Mouse (Mus musculus) gastrocnemius, postnatal 4 days (tissue): ENCODE measurements at regions not wholly inside any gene's neighbourhood (a gene's known extent, or its start where the extent isn't known, plus 50 kb on each side); places are given as distances from the start of the nearest gene placed in this dataset.
A peak's percentile ranks its signal among the peaks of the same experiment; 100 is the strongest.
"Not testable (repeated sequence)": the region's sequence is repeated elsewhere in the genome, so short reads cannot be mapped to it uniquely, and the experiment has no call there.

Experiments
- DNase-seq, 2 experiments: peaks; one replicate each; pipeline ENCODE4 v3.0.0; 2021 to 2022; ENCODE audit warnings: low spot score in 2 of 2, mixed read lengths in 2 of 2

DNA sequence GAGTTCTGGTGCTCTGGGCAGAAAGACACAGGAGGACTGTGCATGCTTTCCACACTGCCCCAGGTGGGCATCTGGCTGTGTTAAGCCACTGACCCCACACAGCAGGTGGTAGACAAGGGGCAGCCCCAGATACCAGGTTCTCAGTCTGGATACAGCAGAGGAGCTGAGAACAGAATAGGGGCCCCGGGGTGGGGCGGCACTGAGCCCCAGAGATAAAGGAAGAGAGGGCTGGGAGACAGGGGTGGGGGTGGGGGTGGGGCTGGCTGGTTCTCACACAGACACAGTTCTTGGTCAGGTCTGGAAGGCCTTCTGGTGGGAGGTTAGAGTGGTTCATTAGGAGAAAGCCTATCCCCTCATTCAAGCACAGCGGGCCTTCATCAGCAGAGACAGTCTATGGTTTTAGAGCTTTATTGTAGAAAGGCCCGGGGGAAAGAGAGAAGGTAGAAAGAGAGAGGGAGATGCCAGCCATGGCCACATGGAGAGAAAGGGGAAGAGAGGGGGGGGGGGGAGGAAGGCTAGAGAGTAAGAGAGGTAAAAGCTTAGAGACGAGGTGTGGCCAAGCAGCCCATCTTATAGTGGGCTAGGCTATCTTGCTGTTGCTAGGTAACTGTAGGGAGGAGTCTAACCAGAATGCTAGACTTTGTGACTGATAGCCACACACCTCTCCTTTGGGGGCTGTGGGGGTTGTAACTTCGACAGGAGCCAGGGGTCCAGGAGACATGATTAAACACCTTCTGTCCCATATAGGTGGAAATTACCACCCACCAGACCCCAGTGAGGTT, 1403.1 kb downstream of the Zfp704 start:
- no peak for DNase-seq

DNA sequence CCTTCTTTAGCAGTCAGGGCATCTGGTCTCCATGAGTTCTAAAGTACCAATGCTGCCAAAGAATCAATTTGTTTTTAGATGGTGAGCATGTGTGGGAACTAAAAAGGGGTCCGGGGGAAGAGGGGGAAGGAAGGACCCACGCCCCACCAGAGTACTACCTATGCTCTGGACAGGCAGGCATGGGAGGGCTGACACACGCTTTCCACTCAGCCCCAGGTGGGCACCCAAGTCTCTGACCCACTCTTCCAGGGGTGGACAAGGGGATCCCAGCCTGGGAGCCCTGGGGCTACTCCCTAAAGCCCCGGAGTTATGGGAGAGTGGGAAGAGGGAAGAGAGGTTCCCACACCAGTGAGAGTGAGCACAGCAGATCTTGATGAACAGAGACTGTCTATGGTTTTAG, 1446.9 kb downstream of the Zfp704 start:
- no peak for DNase-seq

DNA sequence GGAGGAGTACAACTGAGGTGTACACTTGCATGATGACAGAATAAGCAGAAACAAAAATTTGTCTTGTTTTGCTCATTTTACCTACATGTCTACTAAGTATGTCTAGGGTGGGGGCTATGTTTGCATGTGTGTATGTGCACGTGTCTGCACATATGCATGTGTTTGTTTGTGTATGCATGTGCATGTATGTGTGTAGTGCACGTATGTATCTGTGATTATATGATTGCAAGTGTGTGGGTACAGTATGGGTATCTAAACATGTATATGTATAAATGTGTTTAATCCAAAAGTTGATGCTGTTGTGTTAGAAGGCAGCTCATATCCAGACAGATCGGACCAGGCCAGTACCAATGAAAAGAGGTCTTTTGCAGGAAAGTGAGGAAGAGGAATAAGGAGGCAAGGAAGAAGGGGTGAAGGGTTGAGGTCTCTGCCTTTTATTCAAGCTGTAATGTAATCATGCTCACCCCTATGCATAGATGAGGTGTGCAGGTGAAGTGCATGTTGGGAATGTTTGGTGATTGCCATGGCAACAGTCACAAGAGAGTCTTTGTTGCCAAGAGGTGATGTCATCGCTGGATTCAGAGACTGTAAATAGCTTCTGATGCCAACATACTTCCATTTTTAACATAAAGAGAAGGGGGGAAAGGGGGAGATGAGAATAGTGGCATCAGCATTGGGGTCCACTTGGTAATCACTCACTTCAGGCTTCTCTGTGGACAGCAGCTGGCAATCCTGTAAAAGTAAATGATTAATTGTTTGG, 1447.7 kb downstream of the Zfp704 start:
- no peak for DNase-seq

DNA sequence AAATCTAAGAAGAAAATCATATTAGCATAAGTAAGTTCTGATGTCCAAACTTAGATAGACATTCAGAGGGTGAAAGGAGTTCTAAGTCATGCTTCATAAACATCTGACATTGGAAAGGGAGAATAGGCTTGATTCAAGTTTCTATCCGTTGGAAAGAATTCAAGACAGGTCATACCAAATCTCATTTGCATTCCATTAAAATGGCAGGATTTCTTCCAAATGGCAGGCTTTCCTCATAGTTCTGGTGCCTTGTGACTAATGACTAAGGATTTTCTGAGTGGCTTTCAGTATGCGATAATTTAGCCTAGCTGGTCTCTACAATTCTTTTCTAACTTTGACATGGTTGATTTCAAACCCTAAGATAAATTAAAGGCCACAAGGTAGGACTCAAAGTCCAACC, 1466.9 kb downstream of the Zfp704 start:
- no peak for DNase-seq

DNA sequence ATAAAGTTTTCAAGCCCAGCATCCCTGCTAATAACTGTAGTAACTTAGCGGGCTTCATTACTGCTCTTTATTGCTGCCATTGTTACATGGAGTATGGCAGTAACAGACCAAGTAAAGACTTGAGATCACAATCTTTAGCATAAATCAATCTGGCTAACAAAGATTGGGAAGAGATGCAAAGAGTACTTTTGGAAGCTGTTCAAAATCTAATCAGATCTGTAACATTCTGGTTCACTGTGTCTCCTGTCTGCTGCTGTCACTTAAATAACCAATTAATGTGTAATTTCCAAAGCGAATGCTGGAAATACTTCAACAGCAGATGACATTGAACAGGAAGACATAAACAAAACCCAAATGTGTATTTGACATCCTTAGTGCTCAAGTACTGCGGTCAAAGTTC, 1467.7 kb downstream of the Zfp704 start:
- no peak for DNase-seq

DNA sequence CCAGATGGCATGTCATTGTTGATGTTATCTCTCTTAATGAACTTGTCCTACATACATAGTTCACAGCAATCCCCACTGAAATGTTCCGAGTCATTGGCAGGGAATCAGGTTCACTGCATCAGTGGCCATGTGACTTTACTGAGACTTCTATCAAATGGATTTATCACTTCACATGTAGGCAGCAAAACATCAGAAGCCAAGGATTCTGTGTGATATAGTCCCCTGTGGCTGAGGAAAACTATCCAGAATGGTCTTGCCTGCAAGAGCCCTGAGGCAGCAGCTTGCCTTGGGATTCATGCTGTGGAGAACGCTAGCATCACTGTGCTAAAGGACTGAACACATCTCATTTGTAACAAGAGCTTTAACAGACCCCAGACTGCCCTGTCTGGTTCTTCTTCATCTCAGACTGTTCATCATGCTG, 1468.2 kb downstream of the Zfp704 start:
- no peak for DNase-seq

DNA sequence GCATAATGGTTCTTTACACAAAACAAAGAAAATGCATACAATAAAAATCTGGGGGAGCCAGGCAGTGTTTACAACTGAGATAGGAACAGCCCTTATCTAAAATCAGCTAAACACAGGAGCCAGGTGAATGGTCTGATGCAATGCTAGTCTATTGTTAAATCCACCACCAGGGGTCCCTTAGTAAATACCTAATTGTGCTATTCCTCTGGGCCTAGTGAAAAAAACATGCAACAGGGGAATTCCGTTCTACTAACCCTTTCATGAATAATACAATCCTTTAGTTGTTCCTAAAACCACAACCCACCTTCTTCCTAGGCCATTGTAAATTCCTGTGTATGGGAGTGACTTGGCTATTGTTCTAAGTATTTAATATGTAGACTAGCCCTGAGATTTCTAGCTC, 1486.2 kb downstream of the Zfp704 start:
- not testable (repeated sequence) for DNase-seq

DNA sequence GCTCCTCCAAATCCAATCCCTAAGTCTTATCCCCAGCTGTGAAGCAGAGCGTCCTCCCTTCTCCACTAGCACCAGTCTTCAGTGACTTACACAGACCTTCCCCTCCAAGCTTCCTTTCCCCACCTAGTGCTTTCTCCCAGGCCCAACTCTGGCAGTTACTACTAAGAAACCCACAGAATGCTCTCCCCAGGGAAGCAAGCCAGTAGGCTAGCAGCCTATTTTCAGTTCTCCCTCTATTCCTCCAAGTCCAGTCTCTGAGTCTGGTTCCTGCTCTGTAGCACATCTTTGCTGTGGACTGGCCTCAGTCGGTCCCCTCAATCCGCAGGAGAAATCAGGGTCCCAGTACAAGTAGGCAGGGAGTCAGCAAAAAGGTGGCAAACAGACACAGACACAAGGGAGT, 1486.7 kb downstream of the Zfp704 start:
- no peak for DNase-seq

DNA sequence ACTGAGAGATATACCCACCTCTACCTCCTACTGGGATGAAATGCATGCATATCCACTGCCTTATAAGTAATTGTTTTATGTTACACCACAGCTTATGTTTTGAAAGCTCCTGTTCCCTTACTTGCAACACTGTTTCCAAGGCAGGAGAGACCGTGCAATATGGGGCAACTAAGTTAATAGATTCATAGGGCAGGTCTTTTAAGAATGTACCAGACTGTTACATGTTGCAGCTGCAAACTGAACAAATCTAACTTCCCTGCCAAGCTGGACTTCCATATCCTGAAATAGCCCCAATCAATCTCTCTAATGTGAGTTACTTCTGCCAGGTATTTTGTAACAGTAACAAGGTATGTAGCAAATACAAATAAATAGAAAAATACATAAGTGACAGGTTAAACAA, 1478.0 kb upstream of the 1700008P02Rik start:
- DNase-seq = no peak

DNA sequence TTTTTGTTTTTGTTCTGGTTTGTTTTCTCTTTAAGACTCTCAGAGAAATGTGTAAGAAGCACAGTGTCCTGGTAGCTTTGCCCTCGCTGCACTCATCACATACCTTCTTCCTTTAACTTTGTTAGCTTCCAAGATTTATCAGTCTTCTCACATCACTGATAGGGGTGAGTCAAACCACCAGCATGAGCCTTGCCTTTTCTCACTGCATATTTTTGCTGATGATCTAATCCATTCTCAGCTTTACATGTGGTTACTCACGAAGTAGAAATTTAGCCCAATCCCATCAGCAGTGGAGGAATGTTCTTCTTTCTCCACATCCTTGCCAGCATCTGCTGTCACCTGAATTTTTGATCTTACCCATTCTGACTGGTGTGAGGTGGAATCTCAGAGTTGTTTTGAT, 1464.5 kb upstream of the 1700008P02Rik start:
- no peak for DNase-seq

DNA sequence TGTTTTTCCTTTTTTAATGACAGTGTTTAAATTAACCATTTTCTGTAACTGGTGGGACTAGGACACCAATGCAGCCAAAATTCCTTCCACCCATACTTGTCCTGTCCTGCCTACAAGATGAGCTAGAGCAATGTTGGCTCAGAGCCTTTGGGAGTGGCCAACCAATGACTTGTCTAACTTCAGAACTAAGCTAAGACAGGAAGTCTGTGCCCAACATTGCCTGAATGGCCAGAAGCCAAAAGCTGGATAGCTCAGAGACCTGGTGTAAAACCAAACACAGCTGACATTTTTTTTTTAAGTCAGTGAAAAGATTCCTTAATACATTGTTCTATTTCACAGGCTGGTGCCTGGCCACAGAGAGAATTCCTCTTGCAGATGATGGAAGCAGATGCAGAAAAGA, 1433.5 kb upstream of the 1700008P02Rik start:
- no peak for DNase-seq

DNA sequence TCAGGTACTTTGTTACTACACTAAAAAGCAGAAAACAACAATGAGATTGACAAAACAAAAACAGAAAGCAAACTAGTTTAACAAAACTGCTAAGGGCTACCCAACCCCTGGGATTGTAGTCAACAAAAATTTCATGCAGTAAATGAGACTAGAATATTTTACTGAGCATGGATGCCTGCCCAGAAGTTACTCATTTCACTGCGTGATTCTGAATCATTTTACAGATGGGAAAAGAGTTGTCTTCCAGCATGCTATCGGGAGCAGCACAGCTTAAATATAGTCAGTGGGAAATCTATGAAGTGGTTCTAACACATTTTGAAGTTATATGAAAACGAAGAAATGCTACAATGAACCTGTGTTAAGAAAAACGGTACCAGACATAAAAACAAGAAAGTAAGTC, 1430.9 kb upstream of the 1700008P02Rik start:
- DNase-seq = peak in 1 of 2 experiments; percentile 10

DNA sequence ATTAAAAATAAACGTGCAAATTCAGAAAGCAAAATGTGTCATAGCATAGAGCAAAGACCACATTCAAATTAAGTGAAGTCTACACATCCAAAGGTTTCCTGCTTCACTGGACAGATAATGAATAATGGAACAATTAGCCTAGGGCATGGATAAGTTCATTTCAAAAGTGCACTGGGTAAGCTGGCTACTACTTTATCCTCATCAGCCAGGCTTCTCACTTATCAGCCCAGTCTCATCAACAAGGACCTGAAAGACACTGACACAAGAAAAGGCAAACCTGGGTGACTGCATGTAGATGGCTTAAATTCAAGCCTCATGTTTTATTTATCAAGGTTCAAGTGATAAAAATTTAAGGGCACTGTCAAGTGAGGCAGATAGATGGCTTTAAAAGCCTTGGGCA, 1429.5 kb upstream of the 1700008P02Rik start:
- no peak for DNase-seq

DNA sequence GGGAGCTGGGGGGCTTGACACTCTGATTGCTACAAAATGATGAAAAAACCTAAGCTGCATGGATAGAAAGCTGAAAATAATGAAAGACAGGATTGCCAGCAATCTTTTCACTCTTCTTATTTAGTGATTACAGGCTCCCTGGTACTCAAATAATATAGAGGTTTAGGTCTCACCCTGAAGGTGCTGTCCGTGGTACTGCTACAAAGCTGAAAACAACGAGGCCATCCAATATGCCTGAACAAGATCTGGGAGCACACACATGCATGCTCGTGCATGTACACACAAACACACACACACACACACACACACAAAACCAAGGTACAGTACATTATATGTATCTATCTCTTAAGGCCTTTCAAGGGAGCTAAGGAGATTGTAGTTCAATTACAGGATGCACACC, 1426.1 kb upstream of the 1700008P02Rik start:
- DNase-seq = no peak

DNA sequence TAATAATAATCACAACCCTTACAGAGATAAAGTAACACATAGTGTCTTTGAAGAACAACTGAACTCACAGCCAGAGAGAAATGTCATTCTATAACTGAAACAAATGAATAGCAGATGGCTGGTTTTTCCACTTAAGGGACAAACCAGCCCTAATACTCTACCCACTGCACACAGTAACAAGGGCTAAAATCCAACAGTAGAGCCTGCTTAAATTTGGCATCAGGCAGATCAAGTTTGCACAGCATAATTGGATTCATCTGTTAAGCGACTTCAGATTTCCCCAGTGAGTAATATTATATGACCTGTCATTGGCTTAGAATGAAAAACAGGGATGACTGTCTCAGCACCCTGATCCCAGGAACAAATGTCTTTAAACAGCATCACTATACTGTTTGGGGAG, 1416.5 kb upstream of the 1700008P02Rik start:
- DNase-seq = no peak

DNA sequence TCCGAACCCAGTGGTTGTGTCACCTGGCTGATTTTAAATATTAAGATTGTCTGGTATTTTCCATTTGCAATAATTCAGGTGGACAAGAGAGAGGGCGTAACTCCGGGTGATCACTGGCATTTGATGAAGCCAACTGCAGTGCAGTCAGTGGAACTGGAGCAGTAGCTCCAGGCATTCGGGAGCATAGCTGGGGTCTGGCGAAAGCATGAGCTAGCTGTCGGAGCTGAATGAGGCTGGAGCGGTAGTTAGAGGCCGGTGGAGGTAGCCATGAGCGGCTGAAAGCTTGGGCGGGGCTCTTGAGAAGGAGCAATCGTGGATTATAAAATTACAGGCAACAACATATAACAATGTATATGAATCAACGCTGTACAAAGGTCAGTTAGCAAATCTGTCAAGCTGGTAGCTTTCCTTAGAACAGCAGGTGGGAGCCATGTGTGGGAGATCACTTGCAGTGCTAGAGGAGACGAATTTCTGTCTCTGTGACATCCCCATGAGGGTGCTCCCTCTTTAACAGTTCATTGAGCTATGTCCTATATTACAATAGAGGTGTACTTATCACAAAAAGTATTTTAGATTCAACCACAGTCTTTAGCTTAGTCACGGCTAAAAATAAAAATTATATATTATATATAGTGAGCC, 1415.0 kb upstream of the 1700008P02Rik start:
- no peak for DNase-seq

DNA sequence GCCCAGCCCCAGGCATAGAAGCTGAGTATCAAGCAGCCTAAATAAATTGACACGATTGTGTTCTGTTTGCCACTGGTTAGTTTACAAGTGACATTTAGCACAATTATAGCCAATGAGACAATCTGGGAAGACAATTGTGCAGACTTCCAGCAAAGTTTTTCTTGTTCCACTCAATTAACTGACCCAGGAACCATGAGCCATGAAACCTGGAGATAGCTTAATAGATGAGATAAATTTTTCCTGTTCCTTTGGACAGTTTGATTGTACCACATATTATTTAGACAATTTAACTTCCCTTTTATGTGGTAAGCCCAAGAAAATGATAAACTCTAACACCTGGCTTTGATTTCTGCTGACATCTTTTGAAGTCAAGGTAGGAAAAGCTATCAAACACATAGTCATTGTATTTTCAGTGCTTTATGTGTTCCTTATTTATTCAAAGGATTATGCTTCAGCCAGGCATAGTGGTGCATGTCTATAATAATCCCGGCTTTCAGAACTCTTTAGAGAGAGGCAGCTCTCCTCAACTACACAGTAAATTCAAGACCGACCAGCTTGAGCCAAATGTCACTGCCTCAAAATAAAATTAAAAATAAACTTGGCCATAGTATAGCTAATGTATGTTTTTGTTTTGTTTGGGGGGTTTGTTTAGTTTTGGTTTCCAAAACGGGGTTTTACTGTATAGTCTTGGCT, 1406.2 kb upstream of the 1700008P02Rik start:
- no peak for DNase-seq

DNA sequence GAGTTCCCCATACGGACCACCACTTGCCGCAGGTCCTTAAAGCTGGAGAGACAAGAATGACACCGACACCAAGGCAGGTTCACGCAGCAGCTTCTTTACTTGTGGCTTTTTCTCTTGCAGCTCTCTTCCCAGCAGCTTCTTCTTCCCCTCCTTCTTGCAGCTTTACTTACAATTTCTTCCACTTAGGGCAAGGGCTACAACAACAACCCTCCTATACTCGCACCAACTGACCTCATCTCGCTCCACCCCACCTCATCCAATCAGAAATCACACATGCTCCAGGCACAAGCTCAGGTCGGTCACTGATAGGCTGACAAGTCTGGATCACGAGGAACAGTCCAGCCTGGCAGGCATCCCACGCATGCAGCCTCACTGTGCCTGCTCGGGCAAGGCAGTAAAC, 1402.4 kb upstream of the 1700008P02Rik start:
- DNase-seq = no peak

DNA sequence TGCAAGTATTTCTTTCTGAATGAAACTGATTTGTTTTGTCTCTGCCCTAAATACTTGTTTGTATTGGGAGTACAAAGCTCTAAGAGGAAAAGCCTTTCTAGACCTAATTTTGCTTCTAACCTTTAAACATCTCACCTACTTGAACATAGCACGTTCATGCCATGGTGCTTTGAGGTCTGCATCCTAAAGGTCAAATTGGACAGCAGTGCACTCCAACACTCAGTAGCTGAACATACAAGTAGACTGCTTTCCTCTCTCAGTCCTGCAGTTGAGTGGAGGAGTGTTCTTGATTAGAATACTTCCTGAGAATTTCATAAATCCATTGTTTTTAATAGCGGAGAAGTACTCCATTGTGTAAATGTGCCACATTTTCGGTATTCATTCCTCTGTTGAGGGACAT, 1397.2 kb upstream of the 1700008P02Rik start:
- no peak for DNase-seq

DNA sequence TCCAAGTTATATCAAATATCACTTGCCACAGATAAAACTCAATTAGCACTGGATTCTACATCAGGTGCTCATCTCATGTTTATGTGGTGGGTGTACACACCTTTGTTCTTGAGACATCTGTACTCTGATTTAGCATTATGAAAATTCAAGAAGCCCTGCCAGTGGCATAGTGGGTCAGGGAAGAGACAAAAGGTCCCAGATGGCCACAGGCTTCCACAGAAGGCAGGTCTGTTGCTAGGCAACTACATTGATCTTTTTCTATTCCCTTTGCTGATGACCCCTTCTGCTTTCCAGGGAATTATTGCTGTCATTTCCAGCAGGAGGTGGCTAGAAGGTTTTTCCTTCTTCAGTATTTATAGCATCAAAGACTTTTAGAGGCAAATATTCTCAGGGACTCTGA, 1396.7 kb upstream of the 1700008P02Rik start:
- DNase-seq = no peak

DNA sequence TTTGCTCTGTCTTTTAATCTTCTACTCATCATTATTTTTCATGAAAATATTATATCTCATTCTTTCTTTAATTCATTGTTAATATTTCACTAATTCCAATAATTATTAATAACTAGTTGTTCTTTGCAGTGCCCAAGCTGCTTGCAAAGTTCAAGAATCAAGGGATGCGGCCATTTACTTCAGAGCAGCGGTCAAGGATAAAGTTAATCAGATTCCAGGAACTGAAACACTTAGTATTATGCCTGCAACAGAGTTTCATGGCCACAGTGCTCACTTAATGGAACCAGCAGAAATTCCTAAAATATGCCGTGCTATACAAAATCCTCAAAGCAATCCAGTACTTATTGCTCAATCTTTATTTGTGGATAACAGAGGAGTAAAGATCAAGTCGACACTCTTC, 1389.7 kb upstream of the 1700008P02Rik start:
- DNase-seq = no peak
